In genomic region chr9:107479593-107479992, GRCm38 (mm10) we compare ENCODE assay signal across 9 mouse cellular contexts. TPM values are rescaled to one million over a fixed set of nuclear protein-coding genes. Genes with fewer than 3 reads are reported as not detected.
A peak's percentile ranks its signal among the peaks of the same experiment; 100 is the strongest.
DNase-seq lines count a peak whose midpoint lies in the region; ATAC-seq and TF ChIP-seq lines count a peak whose summit lies in the region.
"Had no signal": no experiment of that assay in that cellular context is flagged by ENCODE, and none has a peak within 500 bp of the region (broad histone marks: within the 10 kb centered on the region; RNA-seq: fewer than 3 reads in every experiment).

No protein-coding gene starts in this region.

- 0 out of 2 replicates have a peak, but pooled peaks have one; percentile 22 for ATAC-seq in forebrain, embryonic 13.5 days
- ATAC-seq in liver, embryonic 12.5 days: no peak

- no peaks in the 10 kb centered on the region for H3K36me3 ChIP-seq in thymus, adult 2 months (ENCODE audit: control insufficient read depth, insufficient read depth, low read length)
- no peaks in the 10 kb centered on the region for H3K36me3 ChIP-seq in forebrain, embryonic 13.5 days (ENCODE audit: poor library complexity, severe bottlenecking)
- H3K36me3 ChIP-seq in liver, embryonic 12.5 days: no peaks in the 10 kb centered on the region

- WGBS in thymus, adult 2 months: 53% methylated on average over 14 of the region's 14 CpGs
- WGBS in forebrain, embryonic 13.5 days: 4% methylated on average over 14 of the region's 14 CpGs
- 23% methylated on average over 14 of the region's 14 CpGs for WGBS in liver, embryonic 12.5 days (ENCODE audit: insufficient replicate concordance)

- H3K4me2 ChIP-seq in forebrain, embryonic 13.5 days: peak overlapping the region; percentile 42
- H3K4me2 ChIP-seq in liver, embryonic 12.5 days: peak overlapping the region; percentile 36

- TF ChIP-seq POLR2A in thymus, adult 2 months (IDR thresholded peaks at IDR 0.05; ENCODE audit: control insufficient read depth, extremely low read depth, insufficient read depth, low read length, poor library complexity): no peak

- H3K27me3 ChIP-seq in thymus, adult 2 months (ENCODE audit: control insufficient read depth, insufficient read depth, low read length): no peaks in the 10 kb centered on the region
- H3K27me3 ChIP-seq in forebrain, embryonic 13.5 days: peaks cover 6% of the 10 kb centered on the region
- peaks cover 67% of the 10 kb centered on the region for H3K27me3 ChIP-seq in liver, embryonic 12.5 days (replicated peaks)

- H3K9me3 ChIP-seq in forebrain, embryonic 13.5 days (replicated peaks): no peaks in the 10 kb centered on the region
- H3K9me3 ChIP-seq in liver, embryonic 12.5 days (replicated peaks): no peaks in the 10 kb centered on the region

- no peak overlapping the region for H3K4me3 ChIP-seq in thymus, adult 2 months (ENCODE audit: control insufficient read depth, insufficient read depth, low read length)
- H3K4me3 ChIP-seq in forebrain, embryonic 13.5 days: 0 out of 2 replicates have a peak overlapping the region, but pooled peaks have one; percentile 11
- H3K4me3 ChIP-seq in liver, embryonic 12.5 days: no peak overlapping the region
- H3K4me3 ChIP-seq: myocyte had no signal

- peak; percentile 16 for DNase-seq in thymus, postnatal 4 days
- DNase-seq in thymus, adult 2 months: no peak
- DNase-seq in cerebellum, adult 9-10 months: no peak
- DNase-seq in adrenal gland, postnatal 14 days: no peak
- DNase-seq in cerebellum, postnatal 36 days: no peak
- DNase-seq: thymus, postnatal 36 days had no signal

- no peak overlapping the region for H3K27ac ChIP-seq in thymus, adult 2 months (ENCODE audit: control insufficient read depth, insufficient read depth, low read length)
- H3K27ac ChIP-seq in forebrain, embryonic 13.5 days: peak overlapping the region; percentile 82
- H3K27ac ChIP-seq in liver, embryonic 12.5 days: no peak overlapping the region

- H3K9ac ChIP-seq in forebrain, embryonic 13.5 days: peak overlapping the region; percentile 40
- H3K9ac ChIP-seq in liver, embryonic 12.5 days: no peak overlapping the region

- no peak for TF ChIP-seq CTCF in thymus, adult 2 months (IDR thresholded peaks at IDR 0.05; ENCODE audit: borderline replicate concordance, control insufficient read depth, extremely low read depth, insufficient read depth, low read length, poor library complexity)

- no peaks in the 10 kb centered on the region for H3K4me1 ChIP-seq in thymus, adult 2 months (replicated peaks; ENCODE audit: control insufficient read depth, insufficient read depth, low read length)
- H3K4me1 ChIP-seq in forebrain, embryonic 13.5 days: peaks cover 58% of the 10 kb centered on the region
- peaks cover 17% of the 10 kb centered on the region for H3K4me1 ChIP-seq in liver, embryonic 12.5 days

RNA-seq across cellular contexts. Expression of gene Tmem115, which starts 54.2 kb away (rescaled TPM):
- polyA plus RNA-seq in thymus, adult 2 months (2012; rRNA removed): 49.6 and 55.7 TPM in 2 replicates
- 36.9 TPM in 2 replicates for polyA plus RNA-seq in forebrain, embryonic 13.5 days (2015; fragmentation: Nextera tagmentation; extraction: Ambion mirVana)
- 25.9 and 26.4 TPM in 2 replicates for polyA plus RNA-seq in liver, embryonic 12.5 days (2016; fragmentation: Nextera tagmentation; extraction: Ambion mirVana)
- total RNA-seq in adrenal gland, postnatal 14 days (2021): 36.1 and 36.9 TPM in 2 replicates
